Mouse (Mus musculus): Measurements from ENCODE around the gene Slc44a1. TPM values are rescaled to one million over a fixed set of nuclear protein-coding genes. Genes with fewer than 3 reads are reported as not detected.

Gene Slc44a1
- total RNA-seq (2015), result 11.8 and 12.4 TPM in 2 replicates
- 9.1 and 10.1 TPM in 2 replicates for total RNA-seq (2017)

DNA sequence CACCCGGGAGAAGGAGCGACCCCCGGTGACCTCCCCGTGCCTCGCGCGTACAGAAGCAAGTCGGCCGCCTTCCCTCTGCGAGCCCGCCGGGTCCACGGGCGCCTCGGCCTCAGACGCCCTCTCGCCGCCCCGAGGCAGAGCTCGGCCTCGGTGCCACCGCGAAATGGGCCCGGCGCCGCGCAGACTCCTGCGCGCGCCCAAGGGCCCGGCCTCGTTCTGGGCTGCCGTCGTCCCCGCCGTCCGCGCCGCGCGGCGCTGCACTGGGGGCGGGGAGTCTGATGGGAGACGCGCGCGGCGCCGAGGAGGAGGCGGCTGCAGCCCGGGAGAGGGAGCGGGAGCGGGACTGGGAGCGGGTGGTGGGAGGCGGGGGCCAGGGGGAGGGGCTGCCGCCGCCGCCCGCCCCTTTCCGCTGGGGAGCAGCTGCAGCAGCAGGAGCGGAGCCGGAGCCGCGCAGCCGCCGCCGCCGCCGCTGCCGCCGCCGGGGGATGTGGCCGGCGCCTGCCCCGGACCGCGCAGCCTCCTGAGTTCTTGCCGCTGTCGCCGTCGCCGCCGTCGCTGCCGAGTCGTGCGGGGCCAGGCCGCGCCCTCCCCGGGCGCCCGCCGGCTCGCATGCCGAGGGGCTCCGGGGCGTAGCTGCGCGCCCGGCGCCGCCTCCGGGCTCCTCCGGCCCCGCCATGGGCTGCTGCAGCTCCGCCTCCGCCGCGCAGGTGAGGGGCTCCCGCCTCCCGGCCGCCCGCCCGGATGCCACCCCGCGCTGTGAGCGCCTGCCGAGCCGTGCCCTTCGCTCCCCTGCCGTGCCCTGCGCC, at the start of gene Slc44a1:
TSS of gene Slc44a1 (plus strand) at position 404 of the 806 bp plus-strand sequence.
- peak; percentile 89 for ATAC-seq (ENCODE audit: poor library complexity, severe bottlenecking)

GRCm38 (mm10) chr4:53395002-53395401, 45.2 kb upstream of the Slc44a1 start:
- 0 out of 2 replicates have a peak, but pooled peaks have one; percentile 18 for ATAC-seq (ENCODE audit: poor library complexity, severe bottlenecking)

GRCm38 (mm10) chr4:53396623-53397192, 43.5 kb upstream of the Slc44a1 start:
- ATAC-seq (ENCODE audit: poor library complexity, severe bottlenecking), result no peak

GRCm38 (mm10) chr4:53397280-53398117, 42.7 kb upstream of the Slc44a1 start:
- ATAC-seq (ENCODE audit: poor library complexity, severe bottlenecking), result peak; percentile 54

DNA sequence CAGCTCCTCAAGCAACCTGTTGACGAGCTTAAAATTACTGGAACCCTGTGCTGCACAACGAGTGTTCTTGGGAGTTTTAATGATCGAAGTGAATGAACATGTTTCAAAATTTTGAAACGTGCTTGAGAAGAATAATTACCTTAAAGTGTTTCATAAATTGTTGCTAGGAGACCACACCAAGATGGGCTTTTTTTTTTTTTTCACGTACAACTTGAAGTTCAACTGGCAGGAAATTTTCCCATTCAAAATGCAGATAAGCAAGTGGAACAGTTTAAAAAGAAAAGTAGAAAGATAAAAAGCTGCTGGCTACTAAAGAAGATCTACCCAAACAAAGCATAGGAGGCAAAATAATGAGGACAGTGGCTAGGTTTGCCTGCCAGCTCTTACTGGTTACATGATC, 41.7 kb upstream of the Slc44a1 start:
- no peak for ATAC-seq (ENCODE audit: poor library complexity, severe bottlenecking)

DNA sequence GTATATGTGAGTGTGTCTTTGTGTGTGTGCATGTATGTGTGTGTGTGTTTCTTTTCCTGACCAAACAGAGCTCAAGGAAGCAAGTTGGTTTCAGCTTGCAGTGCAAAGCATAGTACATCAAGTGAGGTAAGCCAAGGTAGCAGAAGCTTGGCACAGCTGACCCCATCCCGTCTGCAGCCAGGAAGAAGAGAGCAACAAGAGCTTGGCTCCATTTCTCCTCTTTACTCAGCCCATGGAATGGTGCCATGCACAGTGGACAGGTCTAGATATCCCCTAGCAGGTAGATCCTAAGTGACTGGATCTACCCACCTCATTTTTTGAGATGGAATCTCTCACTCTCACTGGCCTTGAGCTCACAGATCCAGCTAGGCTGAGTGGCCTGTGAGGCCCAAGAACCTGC, 40.8 kb upstream of the Slc44a1 start:
- ATAC-seq (ENCODE audit: poor library complexity, severe bottlenecking), result no peak

GRCm38 (mm10) chr4:53403386-53403785, 36.8 kb upstream of the Slc44a1 start:
- no peak for ATAC-seq (ENCODE audit: poor library complexity, severe bottlenecking)

DNA sequence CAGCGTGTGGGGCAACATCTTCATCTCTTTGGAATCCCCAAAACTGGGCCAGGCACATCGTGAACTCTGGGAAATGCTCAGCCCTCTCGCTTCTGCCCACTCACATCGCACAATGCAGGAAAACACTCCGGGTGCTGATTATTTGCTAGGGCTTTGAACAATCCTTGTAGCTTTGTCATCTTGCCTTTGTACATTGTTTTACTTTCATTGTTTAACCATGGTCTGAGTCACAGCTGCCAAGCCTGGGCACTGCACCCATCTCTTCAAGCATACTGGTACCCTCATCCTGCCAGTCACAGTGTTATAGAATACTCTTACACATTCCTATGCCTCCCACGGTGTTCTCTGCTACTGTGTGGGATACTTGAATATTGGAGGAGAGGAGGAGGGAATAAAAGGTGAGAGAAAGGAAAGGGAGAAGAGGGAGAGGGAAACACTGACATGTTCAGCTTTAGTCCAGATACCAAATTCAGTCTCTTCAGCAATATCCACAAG, 35.7 kb upstream of the Slc44a1 start:
- ATAC-seq (ENCODE audit: poor library complexity, severe bottlenecking), result no peak

DNA sequence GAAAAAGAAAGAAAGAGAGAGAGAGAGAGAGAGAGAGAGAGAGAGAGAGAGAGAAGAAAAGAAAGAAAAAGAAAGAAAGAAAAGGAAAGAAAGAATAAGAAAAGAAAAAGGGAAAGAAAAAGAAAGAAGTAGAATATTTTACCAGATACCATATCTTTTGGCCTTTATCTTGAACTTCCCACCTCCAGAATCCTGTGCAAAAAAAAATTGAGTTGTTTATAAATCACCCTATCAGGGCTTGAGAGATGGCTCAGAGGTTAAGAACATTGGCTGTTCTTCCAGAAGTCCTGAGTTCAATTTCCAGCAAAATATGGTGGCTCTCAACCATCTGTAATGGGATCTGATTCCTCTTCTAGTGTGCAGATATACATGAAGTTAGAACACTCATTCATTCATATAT, 33.3 kb upstream of the Slc44a1 start:
- ATAC-seq (ENCODE audit: poor library complexity, severe bottlenecking), result no peak

DNA sequence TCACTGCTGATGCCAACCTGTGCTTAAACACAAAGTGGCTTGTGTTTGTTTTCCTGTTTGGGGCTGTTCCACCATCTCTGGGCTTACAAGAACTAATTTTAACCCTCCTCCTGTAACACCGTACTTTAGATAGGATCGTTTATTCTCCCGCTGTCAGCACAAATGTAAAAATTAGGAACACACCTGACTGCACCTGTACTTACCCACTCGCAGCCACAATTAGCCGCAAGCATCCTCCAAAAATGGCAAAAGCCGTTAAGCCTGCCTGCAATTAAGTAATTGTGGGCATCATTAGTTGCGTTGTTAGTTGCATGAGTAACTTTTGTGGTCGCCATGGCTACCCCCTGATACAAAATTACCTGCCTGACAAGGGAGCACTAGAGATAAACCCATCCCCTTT, 31.4 kb upstream of the Slc44a1 start:
- no peak for ATAC-seq (ENCODE audit: poor library complexity, severe bottlenecking)

DNA sequence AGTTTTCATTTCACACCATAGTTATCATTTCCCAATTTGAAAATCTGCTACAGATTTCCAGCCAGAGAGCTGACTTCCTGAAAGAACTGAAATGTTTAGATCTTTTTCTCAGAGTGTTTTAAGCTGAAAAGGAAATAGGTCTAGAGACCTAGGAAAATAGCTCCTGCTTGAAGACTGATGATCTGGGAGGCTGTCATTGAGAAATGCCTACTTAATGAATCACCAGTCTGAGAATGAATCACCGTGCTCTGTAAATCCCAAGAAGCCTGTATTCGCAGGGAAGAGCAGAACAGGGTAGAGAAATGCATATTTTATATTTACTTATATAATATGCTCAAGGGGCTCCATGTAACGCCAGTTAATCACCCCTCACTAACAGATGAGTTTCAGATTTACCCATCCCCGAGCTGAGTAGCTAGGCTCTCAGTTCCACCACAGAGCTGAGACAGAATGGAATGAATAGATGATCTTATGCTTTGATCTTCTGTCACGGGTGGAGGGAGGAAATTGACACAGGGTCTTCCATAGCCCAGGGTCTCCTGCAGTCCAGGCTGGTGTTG, 30.6 kb upstream of the Slc44a1 start:
- no peak for ATAC-seq (ENCODE audit: poor library complexity, severe bottlenecking)

GRCm38 (mm10) chr4:53410752-53411151, 29.5 kb upstream of the Slc44a1 start:
- ATAC-seq (ENCODE audit: poor library complexity, severe bottlenecking), result peak; percentile 57

DNA sequence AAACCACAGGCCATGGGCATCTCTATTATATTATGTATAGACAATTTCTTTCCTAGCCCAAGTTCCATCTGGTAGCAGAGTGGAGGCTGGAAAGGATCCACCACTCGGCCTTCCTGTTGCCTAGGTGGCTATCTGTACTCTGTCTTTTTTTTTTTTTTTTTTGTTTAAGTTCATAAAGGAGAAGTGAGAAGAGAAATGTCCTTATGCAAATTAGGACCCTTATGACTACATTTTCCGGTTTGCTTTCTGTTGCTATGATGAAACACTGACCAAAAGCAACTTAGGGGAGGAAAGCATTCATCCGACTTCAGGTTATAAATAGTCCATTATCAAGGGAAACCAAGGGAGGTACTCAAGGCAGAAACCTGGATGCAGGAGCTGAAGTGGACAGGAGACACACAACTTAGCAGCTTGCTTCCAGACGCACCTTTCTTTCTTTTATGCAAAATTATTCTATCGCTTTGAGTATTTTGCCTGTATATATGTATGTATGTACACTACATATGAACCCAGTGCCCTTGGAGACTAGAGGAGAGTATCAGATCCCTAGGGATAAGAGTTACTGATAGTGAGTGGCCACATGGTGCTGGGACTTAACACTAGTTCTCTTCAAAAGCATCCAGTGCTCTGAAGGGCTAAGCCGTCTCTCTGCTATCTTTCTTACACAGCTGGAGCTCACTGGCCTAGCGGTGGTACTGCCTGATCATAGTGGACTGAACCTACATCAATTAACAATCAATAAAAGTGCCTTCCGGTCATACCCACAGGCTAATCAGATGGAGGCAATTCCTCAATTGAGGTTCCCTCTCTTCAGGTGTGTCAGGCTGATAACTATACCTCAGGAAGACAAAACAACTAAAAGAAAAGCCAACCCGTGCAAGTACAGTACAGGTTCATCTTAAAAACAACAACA, 28.0 kb upstream of the Slc44a1 start:
- peak; percentile 80 for ATAC-seq (ENCODE audit: poor library complexity, severe bottlenecking)

DNA sequence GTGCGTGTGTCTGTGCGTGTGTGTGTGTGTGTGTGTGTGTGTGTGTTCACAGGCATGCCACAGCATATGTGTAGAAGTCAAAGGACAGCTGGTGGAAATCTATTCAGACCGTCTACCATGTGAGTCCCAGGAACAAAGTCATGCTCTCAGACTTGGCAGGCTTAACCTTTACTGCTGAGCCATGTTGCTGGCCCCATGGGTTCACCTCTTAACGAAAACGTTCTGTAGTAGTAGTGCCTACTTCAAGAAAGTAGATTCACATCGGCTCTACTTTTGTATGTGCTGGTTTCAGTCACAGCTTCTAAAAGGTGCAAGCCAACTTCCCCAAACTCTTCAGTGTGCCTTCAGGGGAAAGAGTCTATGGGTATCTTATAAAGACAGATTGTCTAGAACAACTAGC, 27.2 kb upstream of the Slc44a1 start:
- ATAC-seq (ENCODE audit: poor library complexity, severe bottlenecking), result no peak

DNA sequence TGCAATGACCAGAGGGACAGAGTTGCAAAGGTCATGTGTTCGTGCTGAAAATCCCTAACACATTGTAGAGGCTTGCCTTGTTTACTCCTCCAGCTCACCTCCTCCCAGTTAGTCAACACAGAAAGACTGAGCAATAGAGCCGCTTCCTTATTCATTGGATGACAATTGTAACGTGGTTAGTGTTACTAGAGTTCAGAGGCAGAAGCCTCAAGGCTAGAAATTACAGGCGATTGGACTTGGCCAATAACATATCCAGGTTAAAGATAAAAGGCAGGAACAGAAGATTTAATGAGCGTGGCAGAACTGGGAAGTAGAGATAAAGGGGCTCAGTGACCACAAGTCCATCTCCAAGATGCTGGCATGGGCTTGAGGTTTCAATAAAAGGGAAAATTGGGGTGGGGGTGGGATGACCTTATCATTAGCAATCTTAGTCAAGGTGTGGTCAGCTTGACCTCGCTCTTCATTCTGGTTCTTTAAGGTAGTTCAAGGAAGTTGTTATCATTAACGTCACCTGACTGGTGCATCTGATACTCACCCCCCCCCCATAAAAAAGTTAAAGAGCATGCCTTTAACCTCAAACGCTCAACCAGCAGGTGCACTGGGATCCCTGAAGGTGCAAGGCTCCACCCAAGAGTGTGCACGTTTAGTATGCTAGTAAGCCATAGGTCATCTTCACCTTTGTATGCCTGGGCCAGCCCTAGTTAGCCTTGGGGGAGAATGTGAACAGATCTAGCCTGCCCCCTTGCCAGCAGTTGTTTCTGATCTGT, 26.0 kb upstream of the Slc44a1 start:
- ATAC-seq (ENCODE audit: poor library complexity, severe bottlenecking), result peak; percentile 51

GRCm38 (mm10) chr4:53415873-53416637, 24.2 kb upstream of the Slc44a1 start:
- no peak for ATAC-seq (ENCODE audit: poor library complexity, severe bottlenecking)

GRCm38 (mm10) chr4:53416928-53417327, 23.3 kb upstream of the Slc44a1 start:
- ATAC-seq (ENCODE audit: poor library complexity, severe bottlenecking), result no peak

DNA sequence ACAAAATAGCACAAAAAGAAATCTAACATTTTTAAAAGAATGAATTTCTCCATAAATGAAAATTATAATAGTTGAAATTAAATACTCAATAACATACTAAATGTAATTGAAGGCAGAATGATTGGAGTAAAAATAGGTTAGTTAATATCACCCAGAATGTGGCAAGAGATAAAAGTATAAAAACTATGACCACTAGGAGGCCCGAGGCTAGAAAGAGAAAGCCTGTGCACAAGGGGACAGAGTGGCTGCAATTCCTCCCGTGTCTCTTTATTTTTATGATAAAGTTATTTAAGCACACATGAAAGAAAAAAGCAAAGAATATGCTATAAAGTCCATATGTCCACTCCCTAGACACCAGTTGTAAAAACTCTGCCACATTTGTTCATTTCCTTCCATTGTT, 17.4 kb upstream of the Slc44a1 start:
- no peak for ATAC-seq (ENCODE audit: poor library complexity, severe bottlenecking)

Data from megakaryocyte, adult 5-6 weeks (primary cell).